Mouse (Mus musculus) urinary bladder, postnatal 14 days (tissue): ENCODE results near the gene Sos2.

Source experiments
- DNase-seq: peaks from one replicate; pipeline ENCODE4 v3.0.0; 2021; ENCODE audit warnings: low spot score

Gene Sos2

DNA sequence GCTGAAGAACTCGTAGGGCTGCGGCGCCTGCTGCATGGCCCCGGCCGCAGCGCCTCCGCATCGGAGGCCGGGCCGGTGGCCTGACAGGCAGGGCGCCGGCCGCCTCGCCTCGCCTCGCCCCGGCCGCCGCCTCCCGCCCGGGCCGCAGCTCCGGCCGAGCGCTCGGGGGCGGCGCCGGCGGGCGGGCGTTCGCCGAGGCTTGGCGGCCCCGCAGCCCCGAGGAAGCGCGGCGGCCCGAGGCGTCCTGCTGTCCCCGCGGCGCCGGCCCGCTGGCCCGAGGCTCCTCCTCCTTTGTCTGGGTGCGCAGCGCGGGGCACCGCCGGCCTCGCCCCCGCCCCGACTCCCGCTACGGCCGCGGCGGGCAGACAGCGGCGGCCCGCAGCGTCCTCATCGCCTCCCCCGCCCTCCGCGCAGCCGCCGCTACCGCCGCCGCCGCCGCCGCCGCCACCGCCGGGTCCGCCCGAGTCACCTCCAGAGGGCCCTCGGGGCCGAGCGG lies at the start of gene Sos2:
Gene Sos2 (minus strand): TSS at position 287 of the 496 bp plus-strand sequence.
- peak; percentile 54 for DNase-seq

DNA sequence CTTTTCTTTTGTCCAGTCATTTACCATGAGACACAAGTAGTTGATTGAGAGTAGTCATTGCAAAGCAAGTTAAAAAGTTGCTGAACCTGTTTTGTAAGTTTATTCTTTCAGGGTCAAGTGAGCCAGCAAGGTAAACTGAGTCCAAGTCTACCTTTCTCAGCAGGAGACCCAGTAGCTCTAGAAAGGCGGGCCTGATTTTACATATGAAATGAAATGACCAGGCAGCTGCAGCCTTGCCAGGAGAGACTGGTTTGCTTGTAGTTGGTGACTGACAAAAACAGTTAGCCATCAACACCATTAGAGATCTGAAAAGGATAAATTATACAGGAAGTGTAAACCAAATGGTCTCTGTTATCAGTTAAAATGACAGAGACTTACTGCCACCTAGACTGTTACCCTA lies 48.7 kb upstream of the Sos2 start:
- no peak for DNase-seq

DNA sequence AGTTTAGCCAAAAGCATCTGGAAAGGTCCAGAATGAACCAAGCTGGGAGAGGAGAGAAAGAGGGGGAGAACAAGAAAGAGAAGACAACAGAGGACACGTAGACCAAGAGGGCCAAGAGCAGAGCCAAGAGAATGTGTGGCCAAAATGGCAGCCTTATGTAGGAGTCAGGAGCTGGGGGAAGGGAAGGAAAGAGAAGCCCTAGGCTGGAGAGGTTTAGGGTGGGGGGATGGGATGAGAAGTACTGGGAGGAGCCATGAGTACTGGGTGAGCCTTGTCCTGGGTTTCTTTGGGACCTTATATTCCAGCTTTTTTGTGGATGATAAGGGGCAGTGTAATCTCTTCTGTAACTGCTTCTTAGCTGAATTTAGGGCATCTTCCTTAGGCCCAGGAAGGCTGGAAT lies 47.6 kb upstream of the Sos2 start:
- DNase-seq, result no peak

GRCm38 (mm10) chr12:69724711-69725460 lies 43.2 kb upstream of the Sos2 start, which contains the start of the genes L2hgdh and Atp5s:
Gene L2hgdh, minus strand, starts transcription at chr12:69724873.
Gene Atp5s, plus strand, starts transcription at chr12:69724950.
- peak; percentile 98 for DNase-seq

DNA sequence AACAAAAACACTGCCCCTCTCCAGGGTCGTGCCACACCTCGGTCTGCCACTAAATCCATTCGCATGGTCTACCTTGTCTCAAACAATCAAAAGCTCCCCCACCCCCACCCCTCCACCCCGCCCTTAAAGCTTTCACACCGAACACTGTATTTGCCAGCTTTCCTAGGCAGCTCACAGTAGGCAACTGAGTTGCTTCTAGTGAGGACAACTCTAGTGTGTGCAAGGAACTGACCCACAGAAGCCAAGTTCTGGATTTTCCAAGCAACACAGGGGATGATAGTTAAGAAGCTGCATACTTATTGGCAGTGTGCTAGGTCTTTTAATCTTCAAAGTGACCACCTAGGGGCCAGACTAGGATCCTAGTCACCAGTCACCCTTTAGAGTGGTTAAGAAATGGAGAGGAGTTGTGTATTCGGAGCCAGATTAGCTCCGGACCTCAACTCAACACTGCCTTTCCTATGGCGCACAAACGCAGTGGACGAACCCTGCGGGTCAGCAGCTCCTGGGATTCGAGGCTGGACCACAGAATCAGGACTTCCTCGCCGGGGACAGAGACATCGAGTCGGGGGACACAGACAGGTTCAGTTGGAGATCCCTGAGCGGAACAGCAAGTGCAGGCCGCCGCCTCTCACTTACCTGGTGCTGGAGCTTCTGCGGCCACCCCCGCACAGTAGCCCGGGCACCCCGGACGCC lies 42.5 kb upstream of the Sos2 start:
- no peak for DNase-seq

DNA sequence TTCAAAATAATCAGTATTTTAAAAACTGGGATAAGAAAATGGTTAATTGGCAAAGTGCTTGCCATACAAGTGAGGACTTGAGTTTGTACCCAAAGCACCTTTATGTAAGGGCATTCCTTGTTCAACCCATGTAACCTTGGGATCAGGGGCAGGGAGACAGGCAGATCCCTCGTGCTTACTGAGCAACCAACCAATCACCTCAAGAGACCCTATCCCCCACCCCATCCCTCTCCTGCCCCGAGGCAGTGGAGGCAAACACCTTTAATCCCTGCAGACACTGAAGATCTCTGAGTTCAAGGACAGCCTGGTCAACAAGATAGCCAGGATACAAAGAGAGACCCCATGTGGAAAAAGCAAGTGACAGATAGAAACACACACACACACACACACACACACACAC lies 41.7 kb upstream of the Sos2 start:
- no peak for DNase-seq

- no peak for DNase-seq
Observed at GRCm38 (mm10) chr12:69722857-69723256, 41.2 kb upstream of the Sos2 start.

GRCm38 (mm10) chr12:69713628-69714027 lies 32.0 kb upstream of the Sos2 start:
- DNase-seq, result no peak

DNA sequence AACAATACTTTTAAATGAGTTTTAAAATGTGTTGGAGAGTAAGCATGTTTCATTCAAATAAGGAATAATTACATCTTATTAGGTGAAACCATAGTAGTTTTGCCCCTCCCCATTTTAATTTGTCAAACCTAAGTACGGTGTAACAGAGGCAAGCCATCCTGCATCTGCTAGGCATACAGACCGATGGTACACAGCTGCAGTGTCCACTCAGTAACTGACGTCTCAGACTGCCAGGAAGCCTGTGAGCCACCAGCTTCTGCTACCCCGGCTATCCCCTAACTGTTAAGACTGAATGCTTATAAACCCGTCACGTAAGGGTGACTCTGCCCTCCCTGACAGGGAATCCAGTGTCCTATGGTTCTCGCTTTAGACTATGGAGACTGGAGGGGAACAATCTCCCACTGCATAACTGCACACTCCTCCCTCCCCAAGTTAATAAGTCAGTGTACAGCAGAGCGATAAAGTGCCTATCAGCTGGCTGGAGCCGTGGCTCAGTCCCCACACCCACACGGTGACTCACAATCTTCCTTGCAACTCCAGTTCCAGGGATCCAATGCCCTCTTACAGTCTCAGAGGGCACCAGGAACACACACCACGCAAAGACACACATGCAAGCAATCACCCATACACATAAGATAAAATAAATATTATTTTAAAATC lies 23.3 kb upstream of the Sos2 start:
- DNase-seq, result no peak

- no peak for DNase-seq
Observed at GRCm38 (mm10) chr12:69698352-69698751, 16.7 kb upstream of the Sos2 start.

DNA sequence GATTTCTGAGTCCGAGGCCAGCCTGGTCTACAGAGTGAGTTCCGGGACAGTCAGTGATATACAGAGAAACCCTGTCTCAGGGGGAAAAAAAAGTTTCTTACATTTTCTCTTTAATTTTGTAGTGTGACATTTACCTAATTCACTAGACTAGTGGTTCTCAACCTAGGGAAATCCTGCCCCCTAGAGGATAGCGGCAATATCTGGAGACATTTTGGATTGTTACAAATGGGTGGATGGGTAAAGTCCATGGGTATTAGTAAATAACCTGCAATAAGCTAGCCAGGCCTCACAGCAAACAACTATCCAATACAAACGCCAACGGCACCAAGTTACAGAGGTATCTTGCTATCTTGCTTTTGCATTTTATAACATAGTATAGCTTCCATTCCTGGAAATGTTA lies 15.1 kb upstream of the Sos2 start:
- peak; percentile 59 for DNase-seq

DNA sequence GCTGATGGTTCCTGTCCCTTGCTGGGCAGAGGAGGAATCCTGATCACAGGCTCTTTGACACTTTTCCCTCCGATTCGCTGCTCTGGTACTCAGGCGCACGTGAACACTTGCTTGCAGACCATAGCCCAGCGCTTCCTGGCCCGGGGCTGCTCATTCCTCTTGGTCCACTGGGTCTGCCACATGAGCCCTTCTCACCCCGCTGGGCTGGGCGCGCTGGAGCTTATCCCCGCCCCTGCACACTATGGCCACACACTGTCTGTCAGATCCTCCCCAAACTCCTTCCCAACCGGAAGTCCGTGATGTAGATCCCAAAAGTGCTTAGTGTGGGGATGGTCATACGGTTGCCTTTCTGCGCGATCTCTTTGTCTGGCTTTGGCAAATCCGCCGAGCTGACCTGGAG lies 11.8 kb upstream of the Sos2 start:
- no peak for DNase-seq

GRCm38 (mm10) chr12:69690714-69691113 lies 9.1 kb upstream of the Sos2 start:
- DNase-seq, result no peak

GRCm38 (mm10) chr12:69689094-69689493 lies 7.4 kb upstream of the Sos2 start:
- no peak for DNase-seq

DNA sequence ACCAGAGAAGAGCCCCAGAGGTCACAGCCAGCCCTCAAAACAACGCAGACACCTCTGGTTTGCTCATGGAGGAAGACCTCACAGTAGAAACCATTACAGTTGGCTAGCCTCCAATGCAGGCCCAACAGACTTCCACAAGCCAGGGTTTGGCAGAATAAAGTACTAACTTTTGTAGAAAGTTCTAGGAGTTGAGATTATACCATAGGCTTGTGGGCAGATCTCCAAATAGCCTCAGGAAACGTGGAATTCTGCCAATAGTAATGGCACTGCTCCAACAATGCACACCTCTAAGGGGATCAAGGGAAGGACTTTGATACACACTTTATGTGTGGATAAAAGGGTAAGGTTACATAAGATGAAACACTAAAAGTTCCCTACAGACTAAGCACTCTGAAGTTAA lies 6.7 kb upstream of the Sos2 start:
- no peak for DNase-seq

- peak; percentile 87 for DNase-seq
Observed at GRCm38 (mm10) chr12:69683537-69683936, 1.9 kb upstream of the Sos2 start.

GRCm38 (mm10) chr12:69682788-69683419 lies 1.3 kb upstream of the Sos2 start:
- DNase-seq, result peak; percentile 21

DNA sequence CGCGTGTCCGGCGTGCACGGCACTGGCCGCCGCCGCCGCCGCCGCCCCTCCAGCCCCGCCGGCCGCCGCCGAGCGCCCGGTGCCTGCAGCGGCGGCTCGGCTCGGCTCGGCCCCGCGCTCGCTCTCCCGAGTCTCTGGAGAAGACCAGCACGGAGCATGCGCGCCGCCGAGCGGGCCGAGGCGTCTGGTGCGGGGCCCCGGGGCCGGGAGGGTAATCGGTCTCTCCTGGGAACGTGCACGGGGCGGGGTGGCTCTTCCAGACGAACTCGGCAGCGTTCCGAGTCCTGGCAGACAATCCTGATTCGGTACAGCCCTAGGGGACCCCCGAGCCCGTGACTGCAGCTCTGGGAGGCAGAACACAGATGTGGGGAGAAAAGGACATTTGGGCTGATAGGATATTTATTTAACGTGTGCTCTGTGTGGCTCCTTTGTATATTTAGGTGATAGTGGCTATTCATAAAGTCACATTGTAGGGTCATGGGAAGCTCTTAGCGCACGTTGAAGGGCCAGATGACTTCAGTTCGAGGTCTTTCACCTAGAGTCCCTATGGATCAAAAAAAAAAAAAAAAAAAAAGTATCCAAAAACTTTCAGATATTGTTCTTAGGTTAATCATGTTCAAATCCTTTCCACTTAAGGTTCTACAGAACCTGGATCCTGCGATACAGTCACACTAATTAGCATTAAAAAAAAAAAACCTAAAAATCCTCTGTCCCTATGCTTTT lies 574 bp upstream of the Sos2 start:
- peak; percentile 84 for DNase-seq

- DNase-seq, result peak; percentile 34
Observed at GRCm38 (mm10) chr12:69680635-69681565, 752 bp downstream of the Sos2 start.

DNA sequence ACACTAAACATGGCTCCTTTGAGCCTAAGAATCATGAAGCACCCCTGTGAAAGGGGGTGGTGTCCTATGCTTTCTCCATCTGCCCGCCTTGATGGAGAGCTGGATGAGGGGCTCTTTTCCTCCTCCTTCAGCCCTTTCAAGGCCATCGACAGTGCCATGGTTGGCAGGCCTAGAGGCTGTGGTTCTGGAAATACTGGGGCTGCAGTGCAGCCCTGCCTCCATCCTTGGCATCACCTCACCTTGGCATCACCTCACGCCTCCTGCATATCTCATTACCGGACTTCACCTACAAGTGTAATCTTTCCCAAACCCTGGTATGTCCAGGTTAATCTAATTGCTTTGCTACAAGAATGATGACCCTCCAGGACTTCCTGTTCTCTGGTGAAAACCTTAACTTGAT lies 5.5 kb downstream of the Sos2 start:
- no peak for DNase-seq
